Mouse (Mus musculus): ENCODE measurements around the gene Adat1. TPM values are rescaled to one million over a fixed set of nuclear protein-coding genes. Genes with fewer than 3 reads are reported as not detected.

The Adat1 gene
- total RNA-seq, 2 experiments from 2014 or later, result 6.7 to 23.7 TPM

- no peak for ATAC-seq (replicated peaks; ENCODE audit: low FRiP score, low TSS enrichment, poor library complexity, severe bottlenecking)
Observed at GRCm38 (mm10) chr8:111975706-111976105, 16.4 kb downstream of the Adat1 start.

DNA sequence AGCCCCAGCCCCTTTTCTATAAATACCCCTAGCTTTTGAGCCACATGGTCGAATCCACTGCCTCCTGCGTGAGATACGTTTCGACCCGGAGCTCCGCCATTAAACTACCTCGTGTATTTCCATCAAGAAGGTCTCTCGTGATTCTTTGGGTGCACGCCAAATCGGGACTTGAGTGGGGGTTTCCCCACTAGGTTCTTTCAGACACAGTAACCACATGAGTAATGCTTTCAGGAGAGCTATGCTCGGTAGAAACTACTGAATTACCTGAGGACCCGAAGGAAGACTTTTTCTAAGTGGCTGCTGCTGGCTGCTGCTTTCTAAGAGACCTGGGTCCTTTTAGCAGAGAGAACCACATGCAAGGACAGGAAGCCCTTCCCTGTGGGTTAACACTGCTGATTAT, 18.0 kb downstream of the Adat1 start:
- no peak for ATAC-seq (replicated peaks; ENCODE audit: low FRiP score, low TSS enrichment, poor library complexity, severe bottlenecking)

- no peak for ATAC-seq (replicated peaks; ENCODE audit: low FRiP score, low TSS enrichment, poor library complexity, severe bottlenecking)
Observed at GRCm38 (mm10) chr8:111968991-111969390, 23.1 kb downstream of the Adat1 start.

GRCm38 (mm10) chr8:111968541-111968940, 23.6 kb downstream of the Adat1 start:
- ATAC-seq (replicated peaks; ENCODE audit: low FRiP score, low TSS enrichment, poor library complexity, severe bottlenecking), result no peak

- ATAC-seq (replicated peaks; ENCODE audit: low FRiP score, low TSS enrichment, poor library complexity, severe bottlenecking), result peak; percentile 95
Observed at GRCm38 (mm10) chr8:111967246-111967870, 24.7 kb downstream of the Adat1 start.

DNA sequence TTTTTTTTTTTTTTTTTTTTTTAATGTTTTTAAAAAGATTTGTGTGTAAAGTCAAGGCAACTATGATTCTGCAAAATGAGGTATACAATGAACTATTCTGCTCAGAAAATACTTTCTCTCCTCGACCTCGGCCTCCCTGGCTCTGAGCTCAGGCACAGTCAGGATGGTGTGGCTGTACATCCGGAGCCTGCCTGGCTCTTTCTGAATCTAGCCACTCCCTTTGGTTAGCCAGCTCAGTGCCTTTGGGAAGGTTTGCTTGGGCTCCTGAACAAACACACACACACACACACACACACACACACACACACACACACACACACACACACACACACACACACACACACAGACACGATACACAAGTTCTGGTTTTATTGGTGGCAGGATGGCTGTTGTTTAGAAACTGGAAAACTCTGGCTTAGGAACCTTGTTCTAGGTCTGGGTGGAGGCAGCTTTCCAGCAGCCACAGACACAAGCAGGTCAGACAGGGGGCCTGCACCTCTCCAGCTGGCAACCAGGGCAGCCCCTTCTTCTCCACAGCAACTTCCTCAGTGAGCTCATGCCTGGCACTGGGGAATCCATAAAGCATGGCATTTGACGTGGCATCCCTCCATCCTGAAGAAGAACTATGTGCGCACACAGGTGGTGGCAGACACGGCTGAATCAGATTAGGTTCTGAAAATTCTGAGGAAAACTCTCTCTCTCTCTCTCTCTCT, 27.1 kb downstream of the Adat1 start:
- ATAC-seq (replicated peaks; ENCODE audit: low FRiP score, low TSS enrichment, poor library complexity, severe bottlenecking), result no peak

GRCm38 (mm10) chr8:111964351-111964750, 27.8 kb downstream of the Adat1 start:
- no peak for ATAC-seq (replicated peaks; ENCODE audit: low FRiP score, low TSS enrichment, poor library complexity, severe bottlenecking)

DNA sequence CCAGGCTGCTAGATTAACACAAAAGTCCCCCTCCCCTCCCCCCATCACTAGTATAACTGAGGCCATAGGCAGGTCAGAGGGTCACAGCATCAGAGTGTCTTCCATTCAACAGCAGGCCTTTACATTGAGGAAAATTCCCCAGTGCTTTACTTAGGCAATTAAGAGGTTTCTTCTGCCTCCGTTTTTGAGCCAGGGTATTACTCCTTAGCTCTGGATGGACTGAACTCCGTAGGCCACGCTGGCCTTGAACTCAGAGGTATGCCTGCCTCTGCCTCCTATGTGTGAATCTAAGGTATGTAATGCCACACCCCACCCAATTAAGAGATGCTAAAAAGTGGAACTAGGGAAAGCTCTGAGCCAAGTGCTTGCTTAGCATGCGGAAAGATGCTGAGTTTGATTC, 28.6 kb downstream of the Adat1 start:
- no peak for ATAC-seq (replicated peaks; ENCODE audit: low FRiP score, low TSS enrichment, poor library complexity, severe bottlenecking)

- no peak for ATAC-seq (replicated peaks; ENCODE audit: low FRiP score, low TSS enrichment, poor library complexity, severe bottlenecking)
Observed at GRCm38 (mm10) chr8:111963091-111963490, 29.0 kb downstream of the Adat1 start.

- ATAC-seq (replicated peaks; ENCODE audit: low FRiP score, low TSS enrichment, poor library complexity, severe bottlenecking), result no peak
Observed at GRCm38 (mm10) chr8:111962589-111962988, 29.5 kb downstream of the Adat1 start.

- peak; percentile 70 for ATAC-seq (replicated peaks; ENCODE audit: low FRiP score, low TSS enrichment, poor library complexity, severe bottlenecking)
Observed at GRCm38 (mm10) chr8:111961330-111961729, 30.8 kb downstream of the Adat1 start.

DNA sequence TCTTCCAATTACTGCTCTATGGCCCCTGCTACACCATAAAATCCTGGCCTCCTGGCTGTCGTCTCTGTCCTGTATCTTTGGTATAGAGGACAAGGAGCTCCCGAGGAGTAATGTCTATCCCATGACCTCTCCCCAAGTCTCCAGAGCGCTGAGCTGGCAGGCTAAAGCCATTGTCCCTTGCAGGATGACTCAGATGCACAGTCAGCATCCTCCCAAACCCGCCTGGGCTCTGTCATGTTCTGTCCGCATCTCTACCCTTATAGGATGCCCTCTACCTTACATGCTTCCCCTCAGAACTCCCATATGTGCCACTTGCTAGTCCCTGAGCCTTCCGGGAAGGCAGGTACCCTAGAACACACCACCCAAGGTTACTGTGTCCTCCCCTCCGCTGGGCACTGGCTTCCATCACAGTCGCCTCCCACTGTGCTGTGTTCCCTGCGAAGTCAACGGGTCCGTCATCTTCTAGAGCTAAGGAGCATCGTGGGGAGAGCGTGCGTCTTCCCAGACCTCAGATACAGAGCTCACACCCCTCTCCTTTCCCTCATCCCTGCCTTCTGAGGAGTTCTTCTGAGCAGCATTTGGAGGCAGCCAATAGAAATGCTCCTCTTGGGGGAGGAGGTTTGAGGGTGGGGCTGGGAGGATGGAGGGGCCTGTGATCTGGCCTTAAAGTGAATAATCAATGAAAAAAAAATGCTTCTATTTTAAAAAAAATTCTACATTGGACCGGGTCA, 31.3 kb downstream of the Adat1 start:
- ATAC-seq (replicated peaks; ENCODE audit: low FRiP score, low TSS enrichment, poor library complexity, severe bottlenecking), result no peak

DNA sequence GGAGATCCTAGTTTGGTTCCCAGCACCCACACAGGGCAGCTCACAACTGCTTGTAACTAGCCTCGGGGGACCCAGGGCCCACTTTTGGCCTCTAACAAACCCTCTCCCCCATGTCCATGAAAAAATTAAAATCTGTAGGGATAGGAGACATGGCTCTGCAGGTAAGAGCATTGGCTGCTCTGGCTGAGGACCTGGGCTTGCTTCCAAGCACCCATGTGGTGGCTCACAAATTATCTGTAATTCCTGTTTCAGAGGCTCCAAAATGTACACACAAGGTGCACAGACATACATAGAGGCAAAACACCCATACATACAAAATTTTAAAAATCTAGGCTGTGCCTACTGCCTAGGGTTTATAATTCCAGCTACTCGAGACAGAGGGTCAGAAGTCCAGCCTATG, 34.9 kb downstream of the Adat1 start:
- no peak for ATAC-seq (replicated peaks; ENCODE audit: low FRiP score, low TSS enrichment, poor library complexity, severe bottlenecking)

DNA sequence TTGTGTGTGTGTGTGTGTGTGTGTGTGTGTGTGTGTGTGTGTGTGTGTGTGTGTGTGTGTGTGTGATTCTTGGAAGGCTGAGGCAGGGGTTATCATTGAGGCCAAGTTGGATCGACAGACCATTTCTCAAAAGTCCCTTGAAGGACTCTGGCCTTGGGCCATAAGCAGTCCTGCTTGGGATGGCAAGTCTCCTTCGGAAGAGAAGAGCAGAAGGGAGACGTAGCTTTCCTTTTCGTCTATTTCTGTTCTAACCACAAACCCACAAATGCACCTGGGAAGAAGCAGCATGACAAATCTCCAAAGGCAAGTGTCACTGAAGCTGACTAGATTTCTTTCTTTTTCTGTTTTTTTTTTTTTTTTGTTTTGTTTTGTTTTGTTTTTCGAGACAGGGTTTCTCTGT, 36.2 kb downstream of the Adat1 start:
- no peak for ATAC-seq (replicated peaks; ENCODE audit: low FRiP score, low TSS enrichment, poor library complexity, severe bottlenecking)

- ATAC-seq (replicated peaks; ENCODE audit: low FRiP score, low TSS enrichment, poor library complexity, severe bottlenecking), result peak; percentile 34; the same call in 1 of the 2 replicates
Observed at GRCm38 (mm10) chr8:111954844-111955594, 37.1 kb downstream of the Adat1 start.

GRCm38 (mm10) chr8:111951936-111952335, 40.2 kb downstream of the Adat1 start:
- no peak for ATAC-seq (replicated peaks; ENCODE audit: low FRiP score, low TSS enrichment, poor library complexity, severe bottlenecking)

GRCm38 (mm10) chr8:111951317-111951716, 40.8 kb downstream of the Adat1 start:
- no peak for ATAC-seq (replicated peaks; ENCODE audit: low FRiP score, low TSS enrichment, poor library complexity, severe bottlenecking)

DNA sequence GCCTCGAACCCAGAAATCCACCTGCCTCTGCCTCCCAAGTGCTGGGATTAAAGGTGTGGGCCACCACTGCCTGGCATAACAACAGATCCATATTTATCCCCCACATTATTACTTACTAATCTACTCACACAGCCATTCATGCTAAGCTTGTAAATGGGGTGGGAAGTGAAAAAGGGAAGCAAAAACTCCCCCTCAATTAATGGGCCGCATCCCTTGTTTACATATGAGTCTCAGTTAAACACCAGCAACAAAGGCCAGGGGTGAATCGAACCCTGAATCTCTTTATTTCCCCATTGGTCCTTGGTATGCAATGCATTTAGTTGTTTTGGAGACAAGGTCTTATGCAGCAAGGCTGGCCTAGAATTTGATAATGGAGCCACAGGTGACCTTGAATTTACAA, 41.3 kb downstream of the Adat1 start:
- ATAC-seq (replicated peaks; ENCODE audit: low FRiP score, low TSS enrichment, poor library complexity, severe bottlenecking), result no peak

- no peak for ATAC-seq (replicated peaks; ENCODE audit: low FRiP score, low TSS enrichment, poor library complexity, severe bottlenecking)
Observed at GRCm38 (mm10) chr8:111947954-111948353, 44.1 kb downstream of the Adat1 start.

DNA sequence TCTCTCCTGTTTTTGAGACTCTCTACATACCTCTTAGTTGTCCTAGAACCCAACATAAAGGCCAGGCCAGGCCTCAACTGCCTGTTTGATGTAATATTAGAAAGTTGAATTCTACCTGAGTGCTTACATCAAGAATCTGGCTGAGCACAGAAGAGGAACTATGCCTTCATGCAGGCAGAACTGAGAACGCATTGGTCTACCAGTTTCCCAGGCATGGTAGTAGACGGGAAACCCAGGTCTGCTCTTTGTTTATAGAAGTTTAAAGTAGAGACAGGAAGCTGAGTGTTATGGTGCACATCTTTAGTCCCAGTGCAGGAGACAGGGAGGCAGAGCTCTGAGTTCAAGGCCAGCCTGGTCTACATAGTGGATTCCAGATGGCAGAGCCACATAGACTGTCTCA, 45.0 kb downstream of the Adat1 start:
- no peak for ATAC-seq (replicated peaks; ENCODE audit: low FRiP score, low TSS enrichment, poor library complexity, severe bottlenecking)

All from megakaryocyte-erythroid progenitor cell, adult 5-6 weeks (primary cell).